In genomic region chr9:83716101-83716763, GRCm38 (mm10) we compare ENCODE assay signal across 30 mouse cellular contexts.
DNase-seq lines count a peak whose midpoint lies in the region; ATAC-seq and TF ChIP-seq lines count a peak whose summit lies in the region.
"Had no signal": no experiment of that assay in that cellular context is flagged by ENCODE, and none has a peak within 500 bp of the region (broad histone marks: within the 10 kb centered on the region; RNA-seq: fewer than 3 reads in every experiment).

No protein-coding gene starts in this region.

- intact Hi-C loops in heart, postnatal 10 days (cut with DNase I), result no loop called here

- H3K4me2 ChIP-seq in heart, embryonic 11.5 days, result no peak overlapping the region
- H3K4me2 ChIP-seq in heart, postnatal 0 days (ENCODE audit: low read depth, low read length), result no peak overlapping the region
- H3K4me2 ChIP-seq in lung, embryonic 14.5 days, result no peak overlapping the region
- H3K4me2 ChIP-seq: embryonic facial prominence, embryonic 15.5 days; forebrain, embryonic 12.5 days; hindbrain, embryonic 15.5 days; liver, embryonic 12.5 days; midbrain, embryonic 13.5 days had no signal

- no peaks in the 10 kb centered on the region for H3K9me3 ChIP-seq in heart, embryonic 10.5 days
- no peaks in the 10 kb centered on the region for H3K9me3 ChIP-seq in heart, embryonic 11.5 days (replicated peaks; ENCODE audit: control insufficient read depth, low read length)
- H3K9me3 ChIP-seq in heart, postnatal 0 days (replicated peaks; ENCODE audit: control insufficient read depth, low read length), result no peaks in the 10 kb centered on the region
- no peaks in the 10 kb centered on the region for H3K9me3 ChIP-seq in lung, embryonic 14.5 days (ENCODE audit: low read depth, low read length)
- H3K9me3 ChIP-seq: embryonic facial prominence, embryonic 15.5 days; forebrain, embryonic 12.5 days; hindbrain, embryonic 10.5 days; hindbrain, embryonic 15.5 days; liver, embryonic 12.5 days; megakaryocyte, embryonic 14.5 days; midbrain, embryonic 13.5 days had no signal

- TF ChIP-seq EP300 in heart, postnatal 0 days (IDR thresholded peaks at IDR 0.05; ENCODE audit: low read depth), result no peak

- ATAC-seq in heart, embryonic 11.5 days (replicated peaks; ENCODE audit: insufficient number of reproducible peaks, low FRiP score, low TSS enrichment), result no peak
- peak; percentile 41; the same call in 1 of the 2 replicates for ATAC-seq in heart, postnatal 0 days (ENCODE audit: insufficient read depth, low read depth)
- ATAC-seq in lung, embryonic 14.5 days (ENCODE audit: insufficient read depth), result peak; percentile 89; the same call in 1 of the 2 replicates
- ATAC-seq: forebrain, postnatal 0 days; inflammation-experienced regulatory T-cells, adult 6 months; liver, embryonic 12.5 days; liver, postnatal 0 days; midbrain, embryonic 13.5 days; Patski had no signal

- peaks cover 21% of the 10 kb centered on the region; the same call in 1 of the 2 replicates for H3K4me1 ChIP-seq in heart, embryonic 10.5 days
- peaks cover 5% of the 10 kb centered on the region; the same call in 1 of the 2 replicates for H3K4me1 ChIP-seq in heart, embryonic 11.5 days (ENCODE audit: control insufficient read depth, insufficient read depth, low read length)
- H3K4me1 ChIP-seq in heart, postnatal 0 days (ENCODE audit: control insufficient read depth, insufficient read depth), result 0 out of 2 replicates have a peak, but pooled peaks cover 9% of the 10 kb centered on the region
- 0 out of 2 replicates have a peak, but pooled peaks cover 3% of the 10 kb centered on the region for H3K4me1 ChIP-seq in lung, embryonic 14.5 days (ENCODE audit: insufficient read depth)
- H3K4me1 ChIP-seq: forebrain, embryonic 12.5 days; hindbrain, embryonic 10.5 days; hindbrain, embryonic 15.5 days; liver, embryonic 12.5 days; megakaryocyte, embryonic 14.5 days; midbrain, embryonic 13.5 days had no signal

- WGBS in heart, embryonic 10.5 days, result 54% methylated on average over 5 of the region's 5 CpGs
- WGBS in heart, embryonic 11.5 days (ENCODE audit: insufficient replicate concordance), result 49% methylated on average over 5 of the region's 5 CpGs
- WGBS in heart, postnatal 0 days, result 41% methylated on average over 5 of the region's 5 CpGs
- 32% methylated on average over 5 of the region's 5 CpGs for WGBS in lung, embryonic 14.5 days

- no peaks in the 10 kb centered on the region for H3K36me3 ChIP-seq in heart, embryonic 10.5 days
- no peaks in the 10 kb centered on the region for H3K36me3 ChIP-seq in heart, embryonic 11.5 days (ENCODE audit: control insufficient read depth, insufficient read depth, low read length)
- H3K36me3 ChIP-seq in heart, postnatal 0 days (replicated peaks; ENCODE audit: control insufficient read depth, insufficient read depth, low read length), result no peaks in the 10 kb centered on the region
- H3K36me3 ChIP-seq in lung, embryonic 14.5 days (ENCODE audit: insufficient read depth), result no peaks in the 10 kb centered on the region
- H3K36me3 ChIP-seq: embryonic facial prominence, embryonic 15.5 days; forebrain, embryonic 12.5 days; hindbrain, embryonic 10.5 days; hindbrain, embryonic 15.5 days; liver, embryonic 12.5 days; midbrain, embryonic 13.5 days had no signal

- H3K27ac ChIP-seq in heart, embryonic 10.5 days, result no peak overlapping the region
- H3K27ac ChIP-seq in heart, embryonic 11.5 days (ENCODE audit: low read depth, low read length), result no peak overlapping the region
- no peak overlapping the region for H3K27ac ChIP-seq in heart, postnatal 0 days (ENCODE audit: low read depth)
- no peak overlapping the region for H3K27ac ChIP-seq in lung, embryonic 14.5 days (ENCODE audit: low read depth)
- H3K27ac ChIP-seq: embryonic facial prominence, embryonic 15.5 days; forebrain, embryonic 12.5 days; heart, adult 2 months; hindbrain, embryonic 10.5 days; hindbrain, embryonic 15.5 days; liver, embryonic 12.5 days; midbrain, embryonic 13.5 days had no signal

- no peak for TF ChIP-seq CTCF in heart, postnatal 0 days (IDR thresholded peaks at IDR 0.05; ENCODE audit: low read depth)
- TF ChIP-seq CTCF in lung, embryonic 14.5 days (IDR thresholded peaks at IDR 0.05; ENCODE audit: low read depth), result no peak

- H3K9ac ChIP-seq in heart, embryonic 11.5 days (ENCODE audit: low read depth, low read length), result no peak overlapping the region
- H3K9ac ChIP-seq in heart, postnatal 0 days (replicated peaks; ENCODE audit: low read depth, low read length), result no peak overlapping the region
- H3K9ac ChIP-seq in lung, embryonic 14.5 days, result no peak overlapping the region
- H3K9ac ChIP-seq: embryonic facial prominence, embryonic 15.5 days; forebrain, embryonic 12.5 days; forebrain, postnatal 0 days; hindbrain, embryonic 15.5 days; liver, embryonic 12.5 days; liver, postnatal 0 days; midbrain, embryonic 13.5 days had no signal

- DNase-seq in heart, embryonic 10.5 days (ENCODE audit: low spot score), result peak; percentile 58
- no peak for DNase-seq in heart, postnatal 0 days (ENCODE audit: low spot score)
- no peak for DNase-seq in heart, postnatal 10 days
- peak; percentile 58 for DNase-seq in lung, embryonic 14.5 days
- no peak for DNase-seq in lung, postnatal 25 days (ENCODE audit: low spot score)
- DNase-seq in layer of hippocampus, postnatal 10 days (ENCODE audit: low spot score in 2 of 2), result no peak
- DNase-seq: adrenal gland, postnatal 10 days; cerebellum, adult 8-10 months; cerebellum, postnatal 25 days; embryo, embryonic 11 days; forebrain, postnatal 0 days; heart, adult 2 months; kidney, adult 18-20 months; kidney, postnatal 36 days; layer of hippocampus, postnatal 36 days; left cerebral cortex, postnatal 4 days; liver, postnatal 0 days; lung, postnatal 4 days; thymus, adult 2 months; thymus, postnatal 36 days had no signal

- no peak overlapping the region for H3K4me3 ChIP-seq in heart, embryonic 10.5 days
- H3K4me3 ChIP-seq in heart, embryonic 11.5 days (ENCODE audit: low read depth, low read length), result no peak overlapping the region
- H3K4me3 ChIP-seq in heart, postnatal 0 days (ENCODE audit: low read depth, low read length), result no peak overlapping the region
- no peak overlapping the region for H3K4me3 ChIP-seq in lung, embryonic 14.5 days (ENCODE audit: low read depth, low read length)
- H3K4me3 ChIP-seq: embryonic facial prominence, embryonic 15.5 days; forebrain, embryonic 12.5 days; heart, adult 2 months; hindbrain, embryonic 10.5 days; hindbrain, embryonic 15.5 days; liver, embryonic 12.5 days; megakaryocyte, embryonic 14.5 days; midbrain, embryonic 13.5 days had no signal

- H3K27me3 ChIP-seq in heart, embryonic 10.5 days (ENCODE audit: insufficient read depth, poor library complexity, severe bottlenecking), result no peaks in the 10 kb centered on the region
- H3K27me3 ChIP-seq in heart, embryonic 11.5 days (ENCODE audit: control insufficient read depth, insufficient read depth, low read length), result no peaks in the 10 kb centered on the region
- no peaks in the 10 kb centered on the region for H3K27me3 ChIP-seq in heart, postnatal 0 days (ENCODE audit: control insufficient read depth, insufficient read depth, low read length)
- H3K27me3 ChIP-seq in lung, embryonic 14.5 days (ENCODE audit: insufficient read depth, low read length), result no peaks in the 10 kb centered on the region
- H3K27me3 ChIP-seq: embryonic facial prominence, embryonic 15.5 days; forebrain, embryonic 12.5 days; hindbrain, embryonic 15.5 days; liver, embryonic 12.5 days; megakaryocyte, embryonic 14.5 days; midbrain, embryonic 13.5 days had no signal

Comparison
In these comparisons a context has a peak if more than half of its experiments do, and no peak if none do; other contexts are left out.
1. DNase-seq: peak in heart, embryonic 10.5 days (single experiment) and lung, embryonic 14.5 days (single experiment); none in heart, postnatal 0 days (single experiment), heart, postnatal 10 days (0 of 2), lung, postnatal 25 days (single experiment) and layer of hippocampus, postnatal 10 days (0 of 2).